Mouse (Mus musculus) MEL-GATA-1-ER (cell line): ENCODE results near the gene Mtrf1.
"Not testable (repeated sequence)": the region's sequence is repeated elsewhere in the genome, so short reads cannot be mapped to it uniquely, and the experiment has no call there.

Experiments used
- DNase-seq: peaks from one replicate; pipeline ENCODE4 v3.0.0-alpha.2; 2012; ENCODE audit warnings: low read depth; ENCODE audit errors: extremely low read depth

The Mtrf1 gene

GRCm38 (mm10) chr14:79445055-79445620, 47.6 kb downstream of the Mtrf1 start:
- DNase-seq, result no peak

DNA sequence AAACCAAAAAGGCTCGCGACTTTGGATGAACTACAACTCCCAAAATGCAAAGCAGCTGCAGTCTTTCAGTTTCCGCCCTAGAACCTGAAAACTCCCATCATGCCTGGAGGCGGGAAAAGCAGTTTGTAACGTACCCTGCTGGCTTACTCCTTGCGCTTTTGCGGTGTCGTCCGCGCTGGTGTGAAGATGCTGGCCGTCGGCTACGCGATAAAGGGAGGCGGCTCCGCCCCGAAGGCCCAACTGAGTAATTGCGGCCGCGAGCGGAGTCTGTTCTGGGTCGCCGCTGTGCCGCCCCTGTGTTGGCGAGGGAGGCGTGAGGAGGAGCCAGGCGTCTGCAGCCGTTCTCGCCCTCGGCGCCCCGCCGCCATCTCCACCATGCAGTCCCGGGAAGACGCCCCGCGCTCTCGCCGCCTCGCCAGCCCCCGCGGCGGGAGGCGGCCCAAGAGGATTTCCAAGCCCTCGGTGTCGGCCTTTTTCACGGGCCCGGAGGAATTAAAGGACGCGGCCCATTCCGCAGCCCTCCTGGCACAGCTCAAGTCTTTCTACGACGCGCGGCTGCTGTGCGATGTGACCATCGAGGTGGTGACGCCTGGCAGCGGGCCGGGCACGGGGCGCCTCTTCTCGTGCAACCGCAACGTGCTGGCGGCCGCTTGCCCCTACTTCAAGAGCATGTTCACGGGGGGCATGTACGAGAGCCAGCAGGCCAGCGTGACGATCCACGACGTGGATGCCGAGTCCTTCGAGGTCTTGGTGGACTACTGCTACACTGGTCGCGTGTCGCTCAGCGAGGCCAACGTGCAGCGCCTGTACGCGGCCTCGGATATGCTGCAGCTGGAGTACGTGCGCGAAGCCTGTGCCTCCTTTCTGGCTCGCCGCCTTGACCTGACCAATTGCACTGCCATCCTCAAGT, 54.4 kb downstream of the Mtrf1 start, which contains the start of gene Kbtbd6:
Kbtbd6 (plus strand) TSS at position 155 of the 910 bp plus-strand sequence.
- not testable (repeated sequence) for DNase-seq

DNA sequence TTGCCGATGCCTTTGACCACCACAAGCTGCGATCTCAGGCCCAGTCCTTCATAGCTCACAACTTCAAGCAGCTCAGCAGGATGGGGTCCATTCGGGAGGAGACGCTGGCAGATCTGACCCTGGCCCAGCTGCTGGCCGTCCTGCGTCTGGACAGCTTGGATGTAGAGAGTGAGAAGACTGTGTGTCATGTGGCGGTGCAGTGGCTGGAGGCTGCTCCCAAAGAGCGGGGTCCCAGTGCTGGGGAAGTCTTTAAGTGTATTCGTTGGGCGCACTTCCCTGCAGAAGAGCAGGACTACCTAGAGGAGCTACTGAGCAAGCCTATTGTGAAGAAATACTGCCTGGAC, 55.0 kb downstream of the Mtrf1 start:
- not testable (repeated sequence) for DNase-seq

GRCm38 (mm10) chr14:79460401-79460800, 62.8 kb downstream of the Mtrf1 start:
- no peak for DNase-seq

GRCm38 (mm10) chr14:79460988-79461387, 63.4 kb downstream of the Mtrf1 start:
- DNase-seq, result no peak

DNA sequence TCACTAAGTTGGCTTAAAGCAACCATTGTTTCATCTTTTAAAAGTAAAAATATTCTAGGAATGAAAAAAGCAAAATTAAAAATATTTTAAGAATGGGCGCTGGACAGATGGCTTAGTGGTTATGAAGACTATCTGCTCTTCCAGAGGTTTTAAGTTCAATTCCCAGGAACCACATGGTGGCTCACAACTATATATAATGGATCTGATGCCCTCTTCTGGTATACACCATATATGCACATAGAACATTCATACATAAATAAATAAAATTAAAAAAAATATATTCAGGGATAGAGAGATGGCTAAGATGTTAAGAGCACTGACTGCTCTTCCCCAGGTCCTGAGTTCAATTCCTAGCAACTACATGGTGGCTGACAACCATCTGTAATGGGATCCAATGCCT, 68.1 kb downstream of the Mtrf1 start:
- no peak for DNase-seq

DNA sequence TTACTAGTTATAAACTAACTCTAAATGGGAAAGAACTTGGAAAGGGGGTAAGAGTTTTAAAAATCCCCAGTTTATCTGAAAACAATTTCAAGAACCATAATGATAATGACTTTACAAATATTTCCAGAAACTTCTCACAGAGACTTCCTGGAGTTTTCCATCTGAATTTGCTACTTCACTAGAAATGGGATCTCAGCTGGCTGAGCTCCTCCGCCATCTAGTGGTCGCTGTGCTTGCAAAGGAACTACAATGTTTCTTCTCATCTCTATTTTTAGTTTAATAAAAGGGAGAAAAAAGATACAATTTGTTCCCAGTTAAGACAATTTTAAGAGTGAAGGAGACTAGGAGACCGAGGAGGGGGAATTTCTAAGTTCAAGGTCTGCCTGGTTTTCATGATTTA, 70.0 kb downstream of the Mtrf1 start:
- no peak for DNase-seq
